Mouse (Mus musculus) limb, embryonic 12.5 days (tissue): ENCODE data around the gene Rbp3. TPM values are rescaled to one million over a fixed set of nuclear protein-coding genes. Genes with fewer than 3 reads are reported as not detected.

Source experiments
- ATAC-seq: fragments of 200-750 bp; cut with Nextera tagmentation; 2 replicates; pipeline ENCODE4 v1.8.0; 2017; ENCODE audit warnings: low read depth, moderate TSS enrichment; ENCODE audit not compliant: insufficient number of reproducible peaks, insufficient read depth, low FRiP score, low TSS enrichment
- H3K27ac ChIP-seq: fragments of 300-500 bp; sonication (generic); 2 replicates; pipeline ENCODE4 v1.5.1; 2016; ENCODE audit warnings: mild to moderate bottlenecking, moderate library complexity
- H3K27me3 ChIP-seq: fragments of 300-500 bp; sonication (generic); 2 replicates; pipeline ENCODE4 v1.6.1; 2016; ENCODE audit warnings: mild to moderate bottlenecking, moderate library complexity
- H3K36me3 ChIP-seq: fragments of 300-500 bp; sonication (generic); 2 replicates; pipeline ENCODE4 v1.6.1; 2016; ENCODE audit warnings: mild to moderate bottlenecking, moderate library complexity
- H3K4me1 ChIP-seq: fragments of 300-500 bp; sonication (generic); replicated peaks from 2 replicates; pipeline ENCODE4 v1.6.1; 2016
- H3K4me2 ChIP-seq: fragments of 300-500 bp; sonication (generic); 2 replicates; pipeline ENCODE4 v1.6.1; 2016; ENCODE audit warnings: mild to moderate bottlenecking, moderate library complexity
- H3K4me3 ChIP-seq: fragments of 300-500 bp; sonication (generic); replicated peaks from 2 replicates; pipeline ENCODE4 v1.5.1; 2016; ENCODE audit warnings: mild to moderate bottlenecking
- H3K9ac ChIP-seq: fragments of 300-500 bp; sonication (generic); replicated peaks from 2 replicates; pipeline ENCODE4 v1.6.1; 2016; ENCODE audit warnings: mild to moderate bottlenecking, moderate library complexity
- H3K9me3 ChIP-seq: fragments of 300-500 bp; sonication (generic); 2 replicates; pipeline ENCODE4 v1.6.1; 2016; ENCODE audit warnings: mild to moderate bottlenecking, moderate library complexity
- WGBS: fragments of 180-500 bp; shearing (Covaris S2); methylation state at CpG from one replicate; pipeline ENCODE4 v1.1.7; 2016; 5-methylcytosine and 5-hydroxymethylcytosine counted together
- polyA plus RNA-seq: library from polyadenylated mRNA; unstranded; fragments of >200 nt; fragmentation: Nextera tagmentation; extraction: Ambion mirVana; gene quantifications from 2 replicates; pipeline ENCODE4 v1.2.1, GENCODE M21; 2016

The Rbp3 gene
- polyA plus RNA-seq, 1 experiment from 2014 or later: not detected

DNA sequence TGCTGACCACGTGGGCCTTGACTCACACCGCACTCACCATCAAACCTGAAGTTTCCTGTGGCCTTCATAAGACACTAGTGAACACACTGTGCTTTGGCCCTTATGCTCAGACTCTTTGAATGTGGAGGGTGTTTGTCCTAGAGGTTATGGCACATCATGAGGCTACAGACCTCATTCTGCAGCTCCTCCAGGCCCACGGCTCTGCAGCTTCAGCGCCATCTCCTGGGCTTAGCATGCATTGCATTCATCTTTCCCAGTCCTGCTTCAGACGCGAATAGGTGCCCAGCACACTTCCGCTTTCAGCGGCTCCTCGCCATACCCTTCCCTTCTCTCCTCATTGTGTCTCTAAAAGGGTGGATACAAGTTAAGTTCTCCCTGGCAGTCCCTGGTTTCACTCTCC lies 14.7 kb upstream of the Rbp3 start:
- 22% methylated on average over 9 of the region's 9 CpGs for WGBS
- peak; percentile 61; the same call in 1 of the 2 replicates for ATAC-seq
- Histone ChIP-seq H3K4me1 (no peaks in the 10 kb centered on the region), H3K4me2 (peak overlapping the region; percentile 37), H3K9me3 (no peaks in the 10 kb centered on the region), H3K27me3 (peaks cover 13% of the 10 kb centered on the region), H3K36me3 (peaks cover 5% of the 10 kb centered on the region; the same call in 1 of the 2 replicates), H3K4me3 (no peak overlapping the region), H3K27ac (no peak overlapping the region), H3K9ac (no peak overlapping the region)

GRCm38 (mm10) chr14:33940739-33941138 lies 13.1 kb upstream of the Rbp3 start, which contains the start of gene Gdf2:
Gene Gdf2, plus strand, starts transcription at chr14:33941039.
- H3K4me1 ChIP-seq: no peaks in the 10 kb centered on the region
- no peak within 1 kb of the TSS for H3K4me3 ChIP-seq
- H3K9ac ChIP-seq: no peak within 1 kb of the TSS
- H3K4me2 ChIP-seq: no peak within 1 kb of the TSS
- H3K27ac ChIP-seq: no peak within 1 kb of the TSS
- H3K9me3 ChIP-seq: no peaks in the 10 kb centered on the region
- H3K36me3 ChIP-seq: no peaks in the 10 kb centered on the region
- WGBS: 68% methylated on average over 8 of the region's 8 CpGs
- peaks cover 13% of the 10 kb centered on the region; the same call in 1 of the 2 replicates for H3K27me3 ChIP-seq
- no peak for ATAC-seq

DNA sequence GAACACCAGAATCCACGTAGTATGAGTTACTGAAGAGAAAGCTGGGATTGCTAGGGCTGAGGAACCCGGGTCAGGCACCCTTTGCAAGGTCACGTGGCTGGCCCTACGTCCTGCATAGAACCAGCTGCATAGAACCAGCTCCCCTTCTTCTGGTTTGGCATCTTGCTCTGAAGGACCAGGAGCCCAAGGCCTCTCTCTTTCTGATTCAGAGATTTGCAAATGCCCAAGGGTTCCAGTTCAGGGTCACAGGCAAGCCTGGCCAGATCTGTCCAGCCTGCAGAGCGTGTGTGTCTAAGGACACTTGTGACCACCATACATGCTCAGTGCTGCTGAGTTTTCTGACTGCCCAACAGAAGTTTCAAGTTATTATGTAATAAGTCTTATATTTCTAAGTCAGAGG lies 11.6 kb upstream of the Rbp3 start:
- WGBS: 79% methylated on average over 5 of the region's 5 CpGs

GRCm38 (mm10) chr14:33946125-33946524 lies 7.7 kb upstream of the Rbp3 start:
- Histone ChIP-seq H3K36me3 (no peaks in the 10 kb centered on the region), H3K9me3 (no peaks in the 10 kb centered on the region)

More for the DNA sequence above, 11.6 kb upstream of the Rbp3 start:
- no peak overlapping the region for H3K9ac ChIP-seq
- no peaks in the 10 kb centered on the region for H3K4me1 ChIP-seq
- H3K27me3 ChIP-seq: peaks cover 13% of the 10 kb centered on the region; the same call in 1 of the 2 replicates
- H3K36me3 ChIP-seq: no peaks in the 10 kb centered on the region
- no peak for ATAC-seq
- H3K4me2 ChIP-seq: no peak overlapping the region
- H3K4me3 ChIP-seq: no peak overlapping the region
- no peak overlapping the region for H3K27ac ChIP-seq
- H3K9me3 ChIP-seq: no peaks in the 10 kb centered on the region

GRCm38 (mm10) chr14:33952233-33952981 lies 1.4 kb upstream of the Rbp3 start:
- Histone ChIP-seq H3K9ac (no peak overlapping the region), H3K9me3 (no peaks in the 10 kb centered on the region), H3K4me1 (no peaks in the 10 kb centered on the region), H3K27me3 (no peaks in the 10 kb centered on the region), H3K27ac (no peak overlapping the region), H3K36me3 (no peaks in the 10 kb centered on the region), H3K4me3 (no peak overlapping the region), H3K4me2 (no peak overlapping the region)
- ATAC-seq: no peak
- WGBS: 49% methylated on average over 6 of the region's 6 CpGs

More at GRCm38 (mm10) chr14:33946125-33946524, 7.7 kb upstream of the Rbp3 start:
- H3K27me3 ChIP-seq: peaks cover 6% of the 10 kb centered on the region; the same call in 1 of the 2 replicates
- no peaks in the 10 kb centered on the region for H3K4me1 ChIP-seq
- no peak for ATAC-seq
- no peak overlapping the region for H3K4me2 ChIP-seq
- no peak overlapping the region for H3K4me3 ChIP-seq
- H3K9ac ChIP-seq: no peak overlapping the region
- 82% methylated on average over 6 of the region's 6 CpGs for WGBS
- H3K27ac ChIP-seq: no peak overlapping the region

GRCm38 (mm10) chr14:33956055-33956454 lies 2.3 kb downstream of the Rbp3 start:
- H3K4me1 ChIP-seq: no peaks in the 10 kb centered on the region
- ATAC-seq: no peak
- H3K4me2 ChIP-seq: no peak overlapping the region
- H3K36me3 ChIP-seq: no peaks in the 10 kb centered on the region
- no peak overlapping the region for H3K27ac ChIP-seq
- H3K4me3 ChIP-seq: no peak overlapping the region
- H3K9me3 ChIP-seq: no peaks in the 10 kb centered on the region
- H3K9ac ChIP-seq: no peak overlapping the region
- 0 out of 2 replicates have a peak, but pooled peaks cover 6% of the 10 kb centered on the region for H3K27me3 ChIP-seq
- WGBS: 74% methylated on average over 13 of the region's 13 CpGs

DNA sequence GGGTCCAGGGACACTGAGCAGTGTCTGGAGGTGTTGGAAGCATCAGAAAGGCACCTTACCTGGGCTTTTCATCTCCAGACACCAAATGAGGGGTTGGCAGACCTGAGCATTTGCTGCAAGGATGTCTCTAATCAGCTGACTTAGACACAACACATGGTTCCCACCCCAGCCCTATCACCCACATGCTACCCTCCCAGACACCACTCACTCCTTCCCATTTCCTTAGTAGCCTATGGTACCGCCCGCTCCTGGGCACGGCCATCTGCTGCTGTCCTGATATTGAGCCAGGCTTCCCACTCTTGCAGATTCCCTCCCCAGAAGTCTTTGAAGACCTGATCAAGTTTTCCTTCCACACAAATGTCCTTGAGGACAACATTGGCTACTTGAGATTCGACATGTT lies 4.4 kb downstream of the Rbp3 start:
- Histone ChIP-seq H3K27ac (no peak overlapping the region), H3K4me1 (no peaks in the 10 kb centered on the region), H3K4me3 (no peak overlapping the region), H3K36me3 (no peaks in the 10 kb centered on the region), H3K9me3 (no peaks in the 10 kb centered on the region), H3K9ac (no peak overlapping the region), H3K27me3 (peaks cover 6% of the 10 kb centered on the region; the same call in 1 of the 2 replicates), H3K4me2 (no peak overlapping the region)
- no peak for ATAC-seq
- 86% methylated on average over 4 of the region's 4 CpGs for WGBS

- Histone ChIP-seq H3K4me3 (no peak overlapping the region), H3K27me3 (peaks cover 6% of the 10 kb centered on the region; the same call in 1 of the 2 replicates), H3K9ac (no peak overlapping the region), H3K9me3 (no peaks in the 10 kb centered on the region), H3K4me1 (no peaks in the 10 kb centered on the region), H3K27ac (no peak overlapping the region), H3K4me2 (no peak overlapping the region), H3K36me3 (no peaks in the 10 kb centered on the region)
- no peak for ATAC-seq
- WGBS: 79% methylated on average over 3 of the region's 3 CpGs
These were observed 5.0 kb downstream of the Rbp3 start for GRCm38 (mm10) chr14:33958841-33959240.

- H3K27ac ChIP-seq: no peak overlapping the region
- no peak overlapping the region for H3K4me2 ChIP-seq
- H3K4me3 ChIP-seq: no peak overlapping the region
- no peaks in the 10 kb centered on the region for H3K36me3 ChIP-seq
- H3K4me1 ChIP-seq: no peaks in the 10 kb centered on the region
- peaks cover 6% of the 10 kb centered on the region; the same call in 1 of the 2 replicates for H3K27me3 ChIP-seq
- WGBS: 12% methylated on average over 9 of the region's 9 CpGs
- no peaks in the 10 kb centered on the region for H3K9me3 ChIP-seq
- H3K9ac ChIP-seq: no peak overlapping the region
- ATAC-seq: no peak
These were observed 5.5 kb downstream of the Rbp3 start for GRCm38 (mm10) chr14:33959341-33959740.

DNA sequence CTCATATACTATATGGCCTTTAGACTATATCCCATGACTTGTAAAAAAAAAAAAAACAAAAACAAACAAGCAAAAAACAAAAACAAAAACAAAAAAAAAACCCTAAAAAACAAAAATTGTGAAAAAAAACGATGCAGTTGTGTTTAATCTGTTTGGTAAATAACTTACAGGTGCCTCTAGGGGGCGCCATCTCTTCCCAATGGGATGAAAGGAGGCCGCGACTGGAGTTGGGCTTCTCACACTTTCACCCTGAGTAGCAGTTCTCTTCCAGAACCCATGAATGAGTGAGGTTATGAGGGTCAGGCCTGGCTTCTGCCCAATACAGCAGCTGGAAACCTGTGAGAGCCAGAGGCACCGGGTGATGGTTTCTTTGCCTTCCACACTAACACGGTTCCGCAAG lies 11.9 kb downstream of the Rbp3 start:
- H3K9me3 ChIP-seq: no peaks in the 10 kb centered on the region
- no peak overlapping the region for H3K27ac ChIP-seq
- 63% methylated on average over 7 of the region's 7 CpGs for WGBS
- H3K27me3 ChIP-seq: no peaks in the 10 kb centered on the region; the same call in 1 of the 2 replicates
- H3K4me1 ChIP-seq: no peaks in the 10 kb centered on the region
- H3K9ac ChIP-seq: no peak overlapping the region
- H3K4me3 ChIP-seq: no peak overlapping the region
- no peak for ATAC-seq
- no peaks in the 10 kb centered on the region for H3K36me3 ChIP-seq
- no peak overlapping the region for H3K4me2 ChIP-seq

DNA sequence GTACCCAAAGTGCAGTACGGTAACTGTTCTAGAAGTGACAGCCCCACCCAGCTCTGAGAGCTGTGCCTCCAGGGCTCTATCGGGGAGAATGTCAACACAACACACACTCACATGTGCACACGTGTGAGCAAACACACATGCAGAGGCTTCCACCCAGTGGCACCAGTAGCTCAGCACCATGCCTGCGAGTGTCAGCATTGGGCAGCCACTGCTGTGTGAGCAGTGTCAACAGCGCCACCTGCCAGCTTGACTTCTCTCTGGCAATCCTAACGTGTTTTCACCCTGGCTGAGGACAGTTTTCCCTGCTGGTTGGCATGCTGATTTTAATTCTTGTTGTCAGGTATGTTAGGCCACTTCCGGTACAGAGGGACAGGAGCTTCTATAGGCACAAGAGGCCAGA lies 18.9 kb downstream of the Rbp3 start:
- ATAC-seq: no peak
- Histone ChIP-seq H3K9ac (no peak overlapping the region), H3K4me1 (peaks cover under 1% of the 10 kb centered on the region; the same call in 1 of the 2 replicates), H3K4me2 (no peak overlapping the region), H3K4me3 (no peak overlapping the region), H3K27me3 (peaks cover 23% of the 10 kb centered on the region), H3K27ac (no peak overlapping the region), H3K9me3 (no peaks in the 10 kb centered on the region), H3K36me3 (no peaks in the 10 kb centered on the region)
- 47% methylated on average over 7 of the region's 7 CpGs for WGBS
